Mouse (Mus musculus) MEL (cell line): ENCODE data around the gene Prr15. TPM values are rescaled to one million over a fixed set of nuclear protein-coding genes. Genes with fewer than 3 reads are reported as not detected.

ENCODE experiments used
- DNase-seq: peaks from one replicate; pipeline ENCODE4 v3.0.0; 2011; ENCODE audit warnings: low read depth, low spot score
- H3K27ac ChIP-seq: 2 replicates; pipeline ENCODE4 v1.5.1; 2012; ENCODE audit warnings: low read depth, mild to moderate bottlenecking, control low read depth, low read length, moderate library complexity; ENCODE audit not compliant: control insufficient read depth
- H3K27me3 ChIP-seq, 2 experiments: fragments of 150-350 bp in 1 of 2; sonication (generic) in 1 of 2; 2 replicates each; pipeline ENCODE4 v1.6.1; 2012; ENCODE audit warnings: low read length in 2 of 2, mild to moderate bottlenecking in 2 of 2, improper control_type of control experiment in 1 of 2, moderate library complexity in 1 of 2; ENCODE audit not compliant: insufficient read depth in 2 of 2, control insufficient read depth in 1 of 2
- H3K36me3 ChIP-seq, 2 experiments: 2 replicates each; pipeline ENCODE4 v1.6.1; 2012 to 2014; ENCODE audit warnings: low read length in 2 of 2, improper control_type of control experiment in 1 of 2, inconsistent platforms in 1 of 2, mild to moderate bottlenecking in 1 of 2; ENCODE audit not compliant: insufficient read depth in 2 of 2, control insufficient read depth in 1 of 2
- H3K4me1 ChIP-seq, 2 experiments: fragments of 150-350 bp in 1 of 2; sonication (generic) in 1 of 2; 2 replicates each; pipeline ENCODE4 v1.6.1; 2012; ENCODE audit warnings: low read length in 2 of 2, improper control_type of control experiment in 1 of 2, mild to moderate bottlenecking in 1 of 2; ENCODE audit not compliant: insufficient read depth in 2 of 2, control insufficient read depth in 1 of 2
- H3K4me3 ChIP-seq, 2 experiments: fragments of 150-350 bp in 1 of 2; sonication (generic) in 1 of 2; 2 replicates each; pipeline ENCODE4 v1.5.1; 2012; ENCODE audit warnings: low read depth in 2 of 2, low read length in 2 of 2, mild to moderate bottlenecking in 2 of 2, moderate library complexity in 2 of 2, control low read depth in 1 of 2, improper control_type of control experiment in 1 of 2; ENCODE audit not compliant: control insufficient read depth in 1 of 2, insufficient read depth in 1 of 2
- H3K79me2 ChIP-seq: 2 replicates; pipeline ENCODE4 v1.6.1; 2012; ENCODE audit warnings: mild to moderate bottlenecking, low read length, moderate library complexity; ENCODE audit not compliant: control insufficient read depth, poor library complexity, insufficient read depth
- H3K9ac ChIP-seq: 2 replicates; pipeline ENCODE4 v1.6.1; 2012; ENCODE audit warnings: low read depth, mild to moderate bottlenecking, control low read depth, low read length, moderate library complexity; ENCODE audit not compliant: control insufficient read depth, poor library complexity, severe bottlenecking
- H3K9me3 ChIP-seq: fragments of 150-350 bp; sonication (generic); replicated peaks from 2 replicates; pipeline ENCODE4 v1.6.1; 2012; ENCODE audit warnings: mild to moderate bottlenecking, low read length, improper control_type of control experiment, moderate library complexity; ENCODE audit not compliant: insufficient read depth
- BHLHE40 ChIP-seq: IDR thresholded peaks from 2 replicates; pipeline ENCODE4 v1.6.1; 2012; ENCODE audit warnings: low read depth, mild to moderate bottlenecking, inconsistent platforms, low read length, improper control_type of control experiment, borderline replicate concordance
- CHD1 ChIP-seq: IDR thresholded peaks from 2 replicates; pipeline ENCODE4 v1.6.1; 2012; ENCODE audit warnings: low read depth, mild to moderate bottlenecking, inconsistent platforms, low read length, improper control_type of control experiment
- CHD2 ChIP-seq: IDR thresholded peaks from 2 replicates; pipeline ENCODE4 v1.6.1; 2011; ENCODE audit warnings: low read length, improper control_type of control experiment
- CTCF ChIP-seq, 3 experiments: IDR thresholded peaks in 2 of 3; conservative IDR thresholded peaks in 1 of 3; 2 replicates each; pipeline ENCODE4 v1.5.1; 2011 to 2012; ENCODE audit warnings: low read length in 3 of 3, low read depth in 2 of 3, mild to moderate bottlenecking in 2 of 3, improper control_type of control experiment in 1 of 3, inconsistent platforms in 1 of 3, mixed read lengths in 1 of 3, moderate library complexity in 1 of 3; ENCODE audit not compliant: control insufficient read depth in 1 of 3, insufficient read depth in 1 of 3, poor library complexity in 1 of 3, severe bottlenecking in 1 of 3
- EP300 ChIP-seq, 2 experiments: IDR thresholded peaks; 2 replicates each; pipeline ENCODE4 v1.6.1; 2011; ENCODE audit warnings: improper control_type of control experiment in 2 of 2, low read length in 2 of 2, low read depth in 1 of 2, mild to moderate bottlenecking in 1 of 2
- ETS1 ChIP-seq: IDR thresholded peaks from 2 replicates; pipeline ENCODE4 v1.6.1; 2012; ENCODE audit warnings: low read depth, mild to moderate bottlenecking, inconsistent platforms, low read length, improper control_type of control experiment, moderate library complexity
- GABPA ChIP-seq: IDR thresholded peaks from 2 replicates; pipeline ENCODE4 v1.6.1; 2012; ENCODE audit warnings: low read depth, mild to moderate bottlenecking, inconsistent platforms, low read length, improper control_type of control experiment, moderate library complexity
- GATA1 ChIP-seq: IDR thresholded peaks from 2 replicates; pipeline ENCODE4 v1.6.1; 2011; ENCODE audit warnings: low read depth, low read length, improper control_type of control experiment
- HCFC1 ChIP-seq: IDR thresholded peaks from 2 replicates; pipeline ENCODE4 v1.6.1; 2012; ENCODE audit warnings: low read depth, mild to moderate bottlenecking, inconsistent platforms, low read length, improper control_type of control experiment, moderate library complexity
- JUND ChIP-seq: IDR thresholded peaks from 2 replicates; pipeline ENCODE4 v1.6.1; 2011; ENCODE audit warnings: low read depth, mild to moderate bottlenecking, improper control_type of control experiment, low read length
- KAT2A ChIP-seq: conservative IDR thresholded peaks from 2 replicates; pipeline ENCODE4 v1.6.1; 2012; ENCODE audit warnings: low read depth, low read length, improper control_type of control experiment, inconsistent platforms
- MAFK ChIP-seq: IDR thresholded peaks from 2 replicates; pipeline ENCODE4 v1.6.1; 2011; ENCODE audit warnings: low read depth, mild to moderate bottlenecking, low read length, improper control_type of control experiment, borderline replicate concordance
- MAX ChIP-seq: IDR thresholded peaks from 2 replicates; pipeline ENCODE4 v1.6.1; 2011; ENCODE audit warnings: low read length, improper control_type of control experiment
- MAZ ChIP-seq: IDR thresholded peaks from 2 replicates; pipeline ENCODE4 v1.6.1; 2012; ENCODE audit warnings: low read depth, mild to moderate bottlenecking, inconsistent platforms, low read length, improper control_type of control experiment
- NELFE ChIP-seq: IDR thresholded peaks from 2 replicates; pipeline ENCODE4 v1.6.1; 2011; ENCODE audit warnings: low read depth, low read length, improper control_type of control experiment
- POLR2A ChIP-seq, 2 experiments: IDR thresholded peaks; 2 replicates each; pipeline ENCODE4 v1.6.1; 2011 to 2012; ENCODE audit warnings: low read length in 2 of 2, mild to moderate bottlenecking in 2 of 2, control low read depth in 1 of 2, improper control_type of control experiment in 1 of 2, low read depth in 1 of 2, moderate library complexity in 1 of 2; ENCODE audit not compliant: control insufficient read depth in 1 of 2, insufficient read depth in 1 of 2, poor library complexity in 1 of 2
- RCOR1 ChIP-seq: IDR thresholded peaks from 2 replicates; pipeline ENCODE4 v1.6.1; 2012; ENCODE audit warnings: low read depth, mild to moderate bottlenecking, inconsistent platforms, low read length, improper control_type of control experiment
- SIN3A ChIP-seq: IDR thresholded peaks from 2 replicates; pipeline ENCODE4 v1.6.1; 2012; ENCODE audit warnings: low read length, improper control_type of control experiment, inconsistent platforms
- SMC3 ChIP-seq: IDR thresholded peaks from 2 replicates; pipeline ENCODE4 v1.6.1; 2011; ENCODE audit warnings: low read depth, low read length, improper control_type of control experiment
- TAL1 ChIP-seq: IDR thresholded peaks from 2 replicates; pipeline ENCODE4 v1.6.1; 2012; ENCODE audit warnings: mild to moderate bottlenecking, inconsistent platforms, low read length, moderate library complexity, mixed read lengths
- TCF12 ChIP-seq: IDR thresholded peaks from 2 replicates; pipeline ENCODE4 v1.6.1; 2014; ENCODE audit warnings: low read depth, mild to moderate bottlenecking, inconsistent platforms, low read length, improper control_type of control experiment, moderate library complexity
- UBTF ChIP-seq: IDR thresholded peaks from 2 replicates; pipeline ENCODE4 v1.6.1; 2012; ENCODE audit warnings: low read depth, mild to moderate bottlenecking, inconsistent platforms, low read length, improper control_type of control experiment, moderate library complexity, borderline replicate concordance; ENCODE audit not compliant: insufficient read depth
- USF1 ChIP-seq: IDR thresholded peaks from 2 replicates; pipeline ENCODE4 v1.6.1; 2014; ENCODE audit warnings: low read depth, mild to moderate bottlenecking, inconsistent platforms, low read length, improper control_type of control experiment, moderate library complexity
- ZKSCAN1 ChIP-seq: IDR thresholded peaks from 2 replicates; pipeline ENCODE4 v1.6.1; 2012; ENCODE audit warnings: low read depth, mild to moderate bottlenecking, inconsistent platforms, low read length, improper control_type of control experiment, moderate library complexity
- ZNF384 ChIP-seq: IDR thresholded peaks from 2 replicates; pipeline ENCODE4 v1.6.1; 2012; ENCODE audit warnings: low read depth, mild to moderate bottlenecking, inconsistent platforms, low read length, improper control_type of control experiment
- polyA plus RNA-seq, 2 experiments: library from polyadenylated mRNA; stranded (reverse) in 1 of 2; unstranded in 1 of 2; fragments of >175 nt in 1 of 2; fragments of >200 nt in 1 of 2; gene quantifications; 2 replicates each; pipeline versions ENCODE4 v1.2.1 to v1.2.4; 2012; ENCODE audit warnings: low replicate concordance in 2 of 2, low read depth in 1 of 2; ENCODE audit not compliant: insufficient read length in 2 of 2, insufficient read depth in 1 of 2, missing spikeins in 1 of 2
- total RNA-seq: library from RNA; depleted of rRNA; stranded (reverse); fragments of 300-350 nt; gene quantifications from 2 replicates; pipeline ENCODE4 v1.2.3, GENCODE M21; 2012

The Prr15 gene
- total and polyA plus RNA-seq, 3 experiments: not detected

DNA sequence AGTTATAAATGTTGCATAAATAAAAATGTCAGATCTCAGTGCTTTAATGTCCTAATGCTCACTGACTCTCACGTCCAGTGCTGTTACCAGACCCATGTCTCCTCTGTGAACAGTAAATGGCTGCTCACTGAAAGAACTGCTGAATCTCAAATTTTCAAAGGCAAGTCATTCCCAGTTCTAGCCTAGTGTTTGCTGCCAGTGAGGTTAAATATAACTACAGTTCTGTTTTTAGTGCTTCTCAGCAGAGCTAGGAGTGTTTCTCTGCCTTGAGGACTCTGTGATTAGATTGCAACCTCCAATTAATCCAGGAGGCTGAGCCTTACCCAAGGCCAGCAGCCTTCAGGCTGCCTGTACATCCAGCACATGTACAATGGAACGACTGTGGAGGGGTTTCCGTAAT, 46.2 kb downstream of the Prr15 start:
- H3K36me3 ChIP-seq: no peaks in the 10 kb centered on the region
- no peaks in the 10 kb centered on the region for H3K27me3 ChIP-seq
- no peak for TF ChIP-seq BHLHE40
- TF ChIP-seq HCFC1: no peak
- TF ChIP-seq CHD2: no peak
- TF ChIP-seq NELFE: no peak
- TF ChIP-seq KAT2A: no peak
- TF ChIP-seq JUND: no peak
- TF ChIP-seq CHD1: no peak
- no peak for TF ChIP-seq POLR2A (IDR thresholded peaks at IDR 0.05; ENCODE audit: control insufficient read depth in 1 of 2, insufficient read depth in 1 of 2, low read depth in 1 of 2, low read length in 2 of 2, poor library complexity in 1 of 2)
- no peak for TF ChIP-seq MAFK
- TF ChIP-seq ZKSCAN1: no peak
- no peak for TF ChIP-seq SMC3
- no peak for TF ChIP-seq MAZ
- no peak for TF ChIP-seq CTCF (IDR thresholded peaks at IDR 0.05 in 2 of 3, conservative IDR thresholded peaks at IDR 0.05 in 1 of 3; ENCODE audit: control insufficient read depth in 1 of 3, insufficient read depth in 1 of 3, low read depth in 2 of 3, low read length in 3 of 3, poor library complexity in 1 of 3, severe bottlenecking in 1 of 3)
- no peak for TF ChIP-seq ETS1
- TF ChIP-seq SIN3A: no peak
- TF ChIP-seq EP300 (IDR thresholded peaks at IDR 0.05; ENCODE audit: low read depth in 1 of 2, low read length in 2 of 2): no peak
- TF ChIP-seq MAX: no peak
- no peak for TF ChIP-seq GABPA
- no peaks in the 10 kb centered on the region for H3K9me3 ChIP-seq
- no peak overlapping the region for H3K27ac ChIP-seq
- no peaks in the 10 kb centered on the region for H3K79me2 ChIP-seq
- H3K4me3 ChIP-seq: no peak overlapping the region
- H3K4me1 ChIP-seq: no peaks in the 10 kb centered on the region
- no peak overlapping the region for H3K9ac ChIP-seq
- DNase-seq: no peak

DNA sequence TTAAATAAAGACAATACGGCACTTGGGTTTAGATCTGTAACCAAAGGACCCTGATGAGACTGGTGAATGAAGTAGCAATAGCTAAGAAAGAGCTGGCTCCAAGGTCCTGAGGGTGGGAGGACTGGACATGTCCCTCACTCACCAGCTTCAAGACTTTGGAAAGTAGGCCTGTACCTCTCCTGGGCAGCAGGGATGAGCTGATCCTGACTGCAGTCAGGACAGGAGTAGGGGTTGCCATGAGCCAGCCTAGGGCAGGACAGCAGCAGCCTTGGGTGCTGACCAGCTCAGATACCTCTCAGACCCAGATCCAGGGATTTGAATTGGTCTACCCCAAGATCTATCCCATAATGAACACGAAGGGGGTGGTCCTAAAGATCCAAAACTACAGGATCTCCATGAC, 53.7 kb downstream of the Prr15 start:
- Histone ChIP-seq H3K27me3 (no peaks in the 10 kb centered on the region), H3K9ac (no peak overlapping the region), H3K9me3 (no peaks in the 10 kb centered on the region), H3K27ac (no peak overlapping the region), H3K4me3 (no peak overlapping the region), H3K36me3 (no peaks in the 10 kb centered on the region), H3K79me2 (no peaks in the 10 kb centered on the region), H3K4me1 (no peaks in the 10 kb centered on the region)
- no peak for TF ChIP-seq TAL1
- TF ChIP-seq ETS1: no peak
- no peak for TF ChIP-seq MAZ
- no peak for TF ChIP-seq ZNF384
- TF ChIP-seq RCOR1: no peak
- no peak for TF ChIP-seq UBTF
- TF ChIP-seq JUND: no peak
- no peak for TF ChIP-seq USF1
- TF ChIP-seq GATA1: no peak
- no peak for TF ChIP-seq CHD2
- TF ChIP-seq TCF12: no peak
- no peak for TF ChIP-seq GABPA
- DNase-seq: no peak
